Mouse (Mus musculus) limb, embryonic 13.5 days (tissue): ENCODE data around the gene Gltp. TPM values are rescaled to one million over a fixed set of nuclear protein-coding genes. Genes with fewer than 3 reads are reported as not detected.
A peak's percentile ranks its signal among the peaks of the same experiment; 100 is the strongest.

Experiments used
- ATAC-seq: fragments of 200-750 bp; cut with Nextera tagmentation; 2 replicates; pipeline ENCODE4 v1.8.0; 2017; ENCODE audit warnings: low read depth, moderate number of reproducible peaks, moderate TSS enrichment; ENCODE audit not compliant: low FRiP score
- H3K27ac ChIP-seq: fragments of 300-500 bp; sonication (generic); 2 replicates; pipeline ENCODE4 v1.5.1; 2015; ENCODE audit warnings: inconsistent platforms, mild to moderate bottlenecking, moderate library complexity
- H3K27me3 ChIP-seq: fragments of 300-500 bp; sonication (generic); 2 replicates; pipeline ENCODE4 v1.6.1; 2015; ENCODE audit warnings: mild to moderate bottlenecking, inconsistent platforms
- H3K36me3 ChIP-seq: fragments of 300-500 bp; sonication (generic); 2 replicates; pipeline ENCODE4 v1.6.1; 2015; ENCODE audit warnings: inconsistent platforms, mild to moderate bottlenecking, moderate library complexity
- H3K4me1 ChIP-seq: fragments of 300-500 bp; sonication (generic); 2 replicates; pipeline ENCODE4 v1.6.1; 2015; ENCODE audit warnings: inconsistent platforms
- H3K4me2 ChIP-seq: fragments of 300-500 bp; sonication (generic); replicated peaks from 2 replicates; pipeline ENCODE4 v1.6.1; 2015; ENCODE audit warnings: inconsistent platforms, mild to moderate bottlenecking, moderate library complexity
- H3K4me3 ChIP-seq: fragments of 300-500 bp; sonication (generic); 2 replicates; pipeline ENCODE4 v1.5.1; 2015; ENCODE audit warnings: moderate library complexity, mild to moderate bottlenecking, inconsistent platforms
- H3K9ac ChIP-seq: fragments of 300-500 bp; sonication (generic); 2 replicates; pipeline ENCODE4 v1.6.1; 2015; ENCODE audit warnings: mild to moderate bottlenecking, inconsistent platforms
- H3K9me3 ChIP-seq: fragments of 300-500 bp; sonication (generic); 2 replicates; pipeline ENCODE4 v1.6.1; 2016; ENCODE audit warnings: inconsistent platforms
- WGBS: fragments of 180-500 bp; shearing (Covaris S2); methylation state at CpG from one replicate; pipeline ENCODE4 v1.1.7; 2015; 5-methylcytosine and 5-hydroxymethylcytosine counted together
- polyA plus RNA-seq: library from polyadenylated mRNA; unstranded; fragments of >200 nt; fragmentation: Nextera tagmentation; extraction: Ambion mirVana; gene quantifications from 2 replicates; pipeline ENCODE4 v1.2.1, GENCODE M21; 2015

Gltp gene
- polyA plus RNA-seq, 1 experiment from 2014 or later: 95.1 TPM

DNA sequence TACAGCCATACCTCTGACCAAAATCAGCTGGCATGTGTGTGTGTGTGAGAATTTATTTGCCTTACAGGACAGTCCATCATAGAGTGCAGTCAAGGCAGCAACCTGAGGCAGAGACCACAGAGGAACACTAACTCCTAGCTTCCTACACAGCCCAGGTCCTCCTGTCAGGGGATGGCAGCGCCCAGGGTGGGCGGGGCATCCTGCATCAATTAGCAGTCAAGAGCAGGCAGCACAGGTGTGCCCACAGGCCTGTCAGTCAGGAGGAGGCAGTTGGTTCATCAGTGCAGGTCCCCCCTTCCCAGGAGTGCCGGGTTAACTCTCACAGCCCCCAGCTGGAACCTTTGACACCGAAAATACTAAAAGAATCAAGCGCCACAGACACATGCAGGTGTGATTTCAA, 21.8 kb downstream of the Gltp start:
- Histone ChIP-seq H3K27ac (no peak overlapping the region), H3K4me3 (no peak overlapping the region), H3K4me1 (peaks cover 24% of the 10 kb centered on the region), H3K36me3 (peaks cover 25% of the 10 kb centered on the region), H3K4me2 (no peak overlapping the region), H3K9me3 (no peaks in the 10 kb centered on the region), H3K9ac (no peak overlapping the region), H3K27me3 (no peaks in the 10 kb centered on the region)
- 87% methylated on average over 5 of the region's 5 CpGs for WGBS
- ATAC-seq: no peak

DNA sequence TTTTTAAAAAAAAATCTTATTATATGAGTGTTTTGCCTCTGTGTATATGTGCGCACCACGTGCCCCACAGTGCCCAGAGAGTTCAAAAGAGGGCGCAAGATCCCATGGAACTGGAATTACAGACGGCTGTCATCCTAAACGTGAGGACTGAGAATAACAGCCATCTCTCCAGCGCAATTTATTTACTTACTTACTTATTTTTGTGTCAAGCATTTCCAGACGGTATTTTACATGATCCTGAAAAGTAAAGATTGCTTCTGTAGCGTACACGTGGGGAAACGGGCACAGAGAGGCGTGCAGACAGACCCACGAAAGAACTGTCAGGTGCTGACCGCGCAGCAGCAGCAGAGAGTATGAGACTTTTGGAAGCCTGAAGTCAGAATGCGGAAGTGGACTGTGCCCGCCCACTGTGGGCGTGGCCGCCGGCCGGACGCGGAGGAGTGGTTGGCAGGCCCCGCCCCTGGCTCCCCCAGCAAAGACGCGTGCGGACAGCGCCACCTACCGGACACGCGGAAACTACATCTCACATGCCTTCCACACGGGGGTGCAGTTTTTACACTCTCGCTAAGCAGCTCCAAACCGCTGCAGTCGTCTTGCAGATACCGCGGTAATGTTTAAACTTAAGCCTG, 23.4 kb downstream of the Gltp start:
- Histone ChIP-seq H3K4me3 (peak overlapping the region; percentile 30), H3K27ac (no peak overlapping the region), H3K27me3 (no peaks in the 10 kb centered on the region), H3K9ac (no peak overlapping the region), H3K4me2 (peak overlapping the region; percentile 61), H3K9me3 (no peaks in the 10 kb centered on the region), H3K36me3 (peaks cover 11% of the 10 kb centered on the region), H3K4me1 (peaks cover 24% of the 10 kb centered on the region)
- WGBS: 5% methylated on average over 36 of the region's 36 CpGs
- peak; percentile 90 for ATAC-seq

DNA sequence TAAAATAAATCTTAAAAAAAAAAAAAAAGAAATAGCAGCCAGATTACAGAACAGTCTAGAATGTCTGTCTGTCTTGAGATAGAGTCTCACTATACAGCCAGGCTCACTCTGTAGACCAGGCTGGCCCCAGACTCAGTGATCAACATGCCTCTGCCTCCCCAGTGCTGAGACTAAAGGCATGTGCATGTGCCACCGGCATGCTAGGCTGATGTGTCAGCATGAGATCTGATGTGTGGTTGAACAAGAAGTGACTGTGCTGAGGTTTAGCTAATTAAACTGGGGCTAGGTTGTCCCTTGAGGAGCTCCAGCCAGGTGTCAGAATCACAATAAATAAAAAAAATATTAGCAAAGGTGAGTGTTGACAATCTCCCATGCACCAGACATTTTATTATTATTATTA, 24.1 kb downstream of the Gltp start:
- Histone ChIP-seq H3K9ac (no peak overlapping the region), H3K27me3 (no peaks in the 10 kb centered on the region), H3K4me2 (no peak overlapping the region), H3K4me1 (peaks cover 24% of the 10 kb centered on the region), H3K9me3 (no peaks in the 10 kb centered on the region), H3K27ac (no peak overlapping the region), H3K36me3 (peaks cover 11% of the 10 kb centered on the region), H3K4me3 (no peak overlapping the region)
- ATAC-seq: no peak
- WGBS: 63% methylated on average over 1 of the region's 1 CpGs

- peak; percentile 38; the same call in 1 of the 2 replicates for ATAC-seq
- peak overlapping the region; percentile 31; the same call in 1 of the 2 replicates for H3K9ac ChIP-seq
- WGBS: 43% methylated on average over 7 of the region's 7 CpGs
- H3K27me3 ChIP-seq: peaks cover 13% of the 10 kb centered on the region
- H3K4me3 ChIP-seq: no peak overlapping the region
- no peaks in the 10 kb centered on the region for H3K9me3 ChIP-seq
- H3K27ac ChIP-seq: peak overlapping the region; percentile 52; the same call in 1 of the 2 replicates
- H3K36me3 ChIP-seq: peaks cover 4% of the 10 kb centered on the region; the same call in 1 of the 2 replicates
- H3K4me1 ChIP-seq: peaks cover 24% of the 10 kb centered on the region
- H3K4me2 ChIP-seq: peak overlapping the region; percentile 11; the same call in 1 of the 2 replicates
These were observed 26.0 kb downstream of the Gltp start for GRCm38 (mm10) chr5:114664750-114665149.

DNA sequence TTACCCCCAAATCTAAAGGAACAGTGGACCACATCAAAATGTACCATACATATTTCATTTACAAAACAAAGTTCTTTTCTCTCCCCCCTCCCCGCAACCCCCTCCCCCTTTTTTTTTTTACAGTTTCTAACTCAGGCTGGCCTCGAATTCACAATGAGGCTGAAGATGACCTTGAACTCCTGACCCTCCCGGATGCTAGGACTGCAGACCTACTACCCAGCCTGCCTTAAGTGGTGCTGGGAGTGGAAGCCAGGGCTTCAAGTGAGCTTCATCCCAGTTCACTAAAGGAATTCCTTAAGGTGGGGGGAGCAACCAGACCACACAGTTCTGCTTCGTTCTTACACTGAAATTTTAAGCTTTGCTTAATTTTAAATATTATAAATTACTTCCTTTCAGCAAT, 26.6 kb downstream of the Gltp start:
- no peak for ATAC-seq
- Histone ChIP-seq H3K9ac (no peak overlapping the region), H3K27ac (no peak overlapping the region), H3K4me1 (peaks cover 24% of the 10 kb centered on the region), H3K27me3 (peaks cover 19% of the 10 kb centered on the region), H3K36me3 (no peaks in the 10 kb centered on the region), H3K4me2 (no peak overlapping the region), H3K4me3 (no peak overlapping the region), H3K9me3 (no peaks in the 10 kb centered on the region)
- WGBS: 79% methylated on average over 4 of the region's 4 CpGs

DNA sequence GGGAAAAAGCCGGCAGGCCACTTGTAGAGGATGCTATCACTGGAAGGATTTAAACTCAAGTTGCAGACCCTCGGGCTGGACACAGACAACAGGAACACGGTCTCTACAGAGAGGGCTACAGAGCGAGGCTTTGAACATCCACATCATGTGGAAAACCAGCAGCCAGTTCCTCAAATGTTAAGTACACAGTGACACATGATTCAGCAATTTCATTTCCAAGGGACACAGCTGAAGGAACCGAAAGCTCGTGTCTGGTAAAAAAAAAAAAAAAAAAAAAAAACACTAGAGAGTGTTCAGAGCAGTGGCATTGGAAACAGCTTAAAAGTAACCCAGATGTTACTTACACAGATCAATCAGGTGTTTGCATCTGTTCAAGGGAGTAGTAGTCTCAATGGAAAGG, 29.8 kb downstream of the Gltp start:
- Histone ChIP-seq H3K9ac (no peak overlapping the region), H3K4me2 (no peak overlapping the region), H3K36me3 (no peaks in the 10 kb centered on the region), H3K27ac (no peak overlapping the region), H3K9me3 (no peaks in the 10 kb centered on the region), H3K4me3 (no peak overlapping the region), H3K4me1 (peaks cover 29% of the 10 kb centered on the region), H3K27me3 (peaks cover 50% of the 10 kb centered on the region)
- 64% methylated on average over 6 of the region's 6 CpGs for WGBS
- no peak for ATAC-seq

DNA sequence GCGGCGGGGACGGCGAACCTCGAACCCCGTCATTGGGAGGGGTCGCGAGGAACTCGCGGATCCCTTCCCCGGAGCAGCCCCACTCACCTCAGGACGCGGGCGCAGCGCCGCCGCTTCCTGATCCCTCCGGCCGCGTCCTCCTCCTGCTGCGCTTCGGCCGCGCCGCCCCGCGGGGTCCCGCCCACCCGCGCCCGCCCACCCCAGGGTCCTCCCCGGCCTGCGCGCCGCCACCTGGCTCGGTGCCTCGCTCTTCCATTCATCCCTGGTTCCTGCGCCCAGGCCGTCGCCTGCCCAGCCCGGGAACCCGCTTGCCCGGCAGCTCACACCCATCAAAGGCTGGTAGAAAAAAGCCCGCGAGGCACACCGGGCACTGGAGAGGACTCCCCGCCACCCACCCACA, 32.5 kb downstream of the Gltp start, which contains the start of gene Trpv4:
Gene Trpv4 (minus strand): TSS at position 167 of the 400 bp plus-strand sequence.
- Histone ChIP-seq H3K27me3 (peaks cover 60% of the 10 kb centered on the region), H3K36me3 (no peaks in the 10 kb centered on the region), H3K9ac (peak within 1 kb of the TSS; percentile 74), H3K4me3 (peak within 1 kb of the TSS; percentile 59), H3K9me3 (no peaks in the 10 kb centered on the region), H3K4me2 (peak within 1 kb of the TSS; percentile 92), H3K27ac (peak within 1 kb of the TSS; percentile 28; the same call in 1 of the 2 replicates), H3K4me1 (peaks cover 15% of the 10 kb centered on the region)
- ATAC-seq: peak; percentile 29; the same call in 1 of the 2 replicates
- WGBS: under 1% methylated on average over 45 of the region's 47 CpGs

GRCm38 (mm10) chr5:114657426-114657825, 33.4 kb downstream of the Gltp start:
- H3K27me3 ChIP-seq: peaks cover 62% of the 10 kb centered on the region

DNA sequence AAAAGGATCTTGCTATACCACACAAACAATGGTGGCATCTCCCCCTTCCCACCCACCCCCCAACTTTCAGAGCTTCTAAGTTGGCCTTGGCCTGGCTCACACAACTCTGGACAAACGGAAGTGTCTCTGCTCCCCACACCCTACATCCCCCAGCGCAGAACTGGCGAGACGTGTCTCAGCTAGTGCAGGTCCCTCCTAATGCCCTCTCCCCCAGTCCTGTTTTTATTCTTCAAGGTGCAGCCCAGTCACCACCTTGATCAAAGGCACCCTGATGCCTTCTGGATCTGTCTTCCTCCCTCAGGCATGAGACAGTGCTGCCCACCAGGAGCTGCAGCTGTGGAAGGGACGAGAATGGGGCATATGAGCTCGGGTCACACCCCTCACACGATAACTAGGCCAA, 34.5 kb downstream of the Gltp start:
- H3K4me2 ChIP-seq: no peak overlapping the region
- peaks cover 62% of the 10 kb centered on the region for H3K27me3 ChIP-seq
- no peaks in the 10 kb centered on the region for H3K9me3 ChIP-seq
- 0 out of 2 replicates have a peak overlapping the region, but pooled peaks have one; percentile 19 for H3K9ac ChIP-seq
- no peak for ATAC-seq
- H3K36me3 ChIP-seq: no peaks in the 10 kb centered on the region
- H3K4me3 ChIP-seq: no peak overlapping the region
- whole genome bisulfite sequencing: 80% methylated on average over 7 of the region's 7 CpGs
- H3K27ac ChIP-seq: no peak overlapping the region
- H3K4me1 ChIP-seq: peaks cover 21% of the 10 kb centered on the region

More at GRCm38 (mm10) chr5:114657426-114657825, 33.4 kb downstream of the Gltp start:
- Histone ChIP-seq H3K9me3 (no peaks in the 10 kb centered on the region), H3K27ac (no peak overlapping the region), H3K4me2 (peak overlapping the region; percentile 92), H3K36me3 (no peaks in the 10 kb centered on the region), H3K4me1 (peaks cover 15% of the 10 kb centered on the region), H3K9ac (peak overlapping the region; percentile 74), H3K4me3 (peak overlapping the region; percentile 59)
- 33% methylated on average over 10 of the region's 10 CpGs for WGBS
- no peak for ATAC-seq

GRCm38 (mm10) chr5:114655721-114656120, 35.1 kb downstream of the Gltp start:
- Histone ChIP-seq H3K36me3 (no peaks in the 10 kb centered on the region), H3K27ac (no peak overlapping the region), H3K27me3 (peaks cover 62% of the 10 kb centered on the region), H3K9ac (no peak overlapping the region), H3K4me1 (peaks cover 27% of the 10 kb centered on the region), H3K9me3 (no peaks in the 10 kb centered on the region), H3K4me2 (no peak overlapping the region), H3K4me3 (no peak overlapping the region)
- WGBS: 79% methylated on average over 5 of the region's 5 CpGs
- ATAC-seq: no peak

GRCm38 (mm10) chr5:114653656-114654437, 36.9 kb downstream of the Gltp start:
- Histone ChIP-seq H3K9me3 (no peaks in the 10 kb centered on the region), H3K36me3 (no peaks in the 10 kb centered on the region), H3K27ac (no peak overlapping the region), H3K9ac (no peak overlapping the region), H3K4me3 (no peak overlapping the region), H3K27me3 (peaks cover 43% of the 10 kb centered on the region), H3K4me2 (no peak overlapping the region), H3K4me1 (peaks cover 35% of the 10 kb centered on the region)
- ATAC-seq: no peak
- WGBS: 71% methylated on average over 15 of the region's 15 CpGs

- peak overlapping the region; percentile 11; the same call in 1 of the 2 replicates for H3K4me2 ChIP-seq
- H3K9ac ChIP-seq: no peak overlapping the region
- peak overlapping the region; percentile 48; the same call in 1 of the 2 replicates for H3K27ac ChIP-seq
- peaks cover 39% of the 10 kb centered on the region for H3K4me1 ChIP-seq
- no peak for ATAC-seq
- H3K36me3 ChIP-seq: no peaks in the 10 kb centered on the region
- no peaks in the 10 kb centered on the region for H3K9me3 ChIP-seq
- H3K4me3 ChIP-seq: no peak overlapping the region
- H3K27me3 ChIP-seq: peaks cover 19% of the 10 kb centered on the region
- 25% methylated on average over 3 of the region's 3 CpGs for WGBS
These were observed 39.3 kb downstream of the Gltp start for GRCm38 (mm10) chr5:114651449-114651848.
